Mouse (Mus musculus) hindbrain, embryonic 13.5 days (tissue): ENCODE measurements around the gene Nek8. TPM values are rescaled to one million over a fixed set of nuclear protein-coding genes. Genes with fewer than 3 reads are reported as not detected.

Experiments used
- ATAC-seq: fragments of 200-750 bp; cut with Nextera tagmentation; 2 replicates; pipeline ENCODE4 v1.8.0; 2017; ENCODE audit warnings: moderate TSS enrichment; ENCODE audit not compliant: low FRiP score
- H3K27ac ChIP-seq: fragments of 300-500 bp; sonication (generic); 2 replicates; pipeline ENCODE4 v1.5.1; 2015; ENCODE audit warnings: inconsistent platforms, mild to moderate bottlenecking, moderate library complexity
- H3K27me3 ChIP-seq: fragments of 300-500 bp; sonication (generic); 2 replicates; pipeline ENCODE4 v1.6.1; 2015; ENCODE audit warnings: mild to moderate bottlenecking, inconsistent platforms
- H3K36me3 ChIP-seq: fragments of 300-500 bp; sonication (generic); 2 replicates; pipeline ENCODE4 v1.6.1; 2015; ENCODE audit warnings: mild to moderate bottlenecking, inconsistent platforms
- H3K4me1 ChIP-seq: fragments of 300-500 bp; sonication (generic); replicated peaks from 2 replicates; pipeline ENCODE4 v1.6.1; 2015; ENCODE audit warnings: inconsistent platforms
- H3K4me2 ChIP-seq: fragments of 300-500 bp; sonication (generic); 2 replicates; pipeline ENCODE4 v1.6.1; 2015; ENCODE audit warnings: inconsistent platforms, mild to moderate bottlenecking, moderate library complexity
- H3K4me3 ChIP-seq: fragments of 300-500 bp; sonication (generic); 2 replicates; pipeline ENCODE4 v1.5.1; 2015; ENCODE audit warnings: mild to moderate bottlenecking, inconsistent platforms
- H3K9ac ChIP-seq: fragments of 300-500 bp; sonication (generic); 2 replicates; pipeline ENCODE4 v1.6.1; 2015; ENCODE audit warnings: mild to moderate bottlenecking, inconsistent platforms
- H3K9me3 ChIP-seq: fragments of 300-500 bp; sonication (generic); 2 replicates; pipeline ENCODE4 v1.6.1; 2016; ENCODE audit warnings: inconsistent platforms
- WGBS: fragments of 180-500 bp; shearing (Covaris S2); methylation state at CpG from one replicate; pipeline ENCODE4 v1.1.7; 2015; 5-methylcytosine and 5-hydroxymethylcytosine counted together
- polyA plus RNA-seq: library from polyadenylated mRNA; unstranded; fragments of >200 nt; fragmentation: Nextera tagmentation; extraction: Ambion mirVana; gene quantifications from 2 replicates; pipeline ENCODE4 v1.2.1, GENCODE M21; 2015

The Nek8 gene
- polyA plus RNA-seq, 1 experiment from 2014 or later: 6.7 TPM

DNA sequence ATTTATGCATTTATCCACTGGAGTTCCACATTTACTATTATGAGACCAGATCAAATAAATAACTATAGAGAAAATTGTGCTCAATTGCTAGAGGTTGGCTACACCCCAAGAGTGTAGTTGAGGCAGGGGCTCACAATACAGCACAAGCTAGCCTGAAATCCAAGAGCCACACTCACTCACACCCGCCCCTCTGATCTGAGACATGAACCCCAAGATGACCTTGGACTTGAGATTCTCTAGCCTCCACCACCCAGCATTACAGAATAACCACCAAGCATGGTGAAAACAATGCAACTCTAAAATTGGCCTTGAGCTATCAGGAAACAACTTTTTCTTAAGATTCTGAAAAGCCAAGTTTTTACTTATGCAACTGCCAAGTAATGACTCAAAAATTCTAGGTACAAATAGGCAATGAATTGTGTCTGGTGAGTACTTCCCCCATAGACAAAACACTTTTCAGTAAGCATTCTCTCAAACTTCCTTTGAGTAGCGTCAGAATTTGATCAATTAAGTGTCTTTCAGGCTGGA is 5.4 kb upstream of the Nek8 start:
- Histone ChIP-seq H3K27ac (no peak overlapping the region), H3K9ac (peak overlapping the region; percentile 93), H3K4me3 (peak overlapping the region; percentile 81), H3K36me3 (peaks cover 32% of the 10 kb centered on the region), H3K9me3 (no peaks in the 10 kb centered on the region), H3K27me3 (peaks cover 3% of the 10 kb centered on the region; the same call in 1 of the 2 replicates), H3K4me2 (peak overlapping the region; percentile 82), H3K4me1 (peaks cover 59% of the 10 kb centered on the region)
- no peak for ATAC-seq
- 57% methylated on average over 2 of the region's 2 CpGs for WGBS

DNA sequence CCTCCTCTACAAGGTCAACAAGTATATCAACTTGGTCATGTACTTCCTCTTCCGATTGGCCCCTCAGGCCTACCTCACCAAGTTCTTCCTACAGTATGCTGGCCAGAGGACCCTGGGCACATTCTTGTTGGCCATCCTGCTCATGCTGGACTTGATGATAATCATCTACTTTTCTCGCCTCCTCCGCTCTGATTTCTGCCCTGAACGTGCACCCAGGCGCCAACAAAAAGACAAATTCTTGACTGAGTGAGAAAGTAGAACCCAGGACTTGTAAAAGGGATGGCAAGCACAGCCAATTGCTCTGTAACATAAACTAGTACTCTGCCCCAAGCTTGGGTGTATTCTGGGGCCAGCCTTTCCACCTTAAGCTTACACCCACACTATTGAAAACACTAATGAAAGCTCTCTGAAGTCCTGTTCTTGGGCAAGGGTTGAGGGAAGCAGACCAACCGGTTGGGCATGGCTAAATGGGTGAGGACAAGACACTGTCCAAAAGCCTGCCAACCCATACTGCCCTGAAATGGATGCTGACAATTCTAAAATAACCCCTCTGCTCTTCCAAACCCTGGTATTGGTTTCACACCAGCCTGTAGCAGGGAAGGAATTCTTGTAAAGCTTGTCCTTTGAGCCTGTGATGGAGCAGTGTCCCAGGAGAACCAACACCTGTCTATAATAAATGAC is 3.7 kb upstream of the Nek8 start:
- Histone ChIP-seq H3K4me1 (peaks cover 69% of the 10 kb centered on the region), H3K4me2 (no peak overlapping the region), H3K4me3 (0 out of 2 replicates have a peak overlapping the region, but pooled peaks have one; percentile 9), H3K9ac (no peak overlapping the region; the same call in 1 of the 2 replicates), H3K9me3 (no peaks in the 10 kb centered on the region), H3K27me3 (peaks cover 3% of the 10 kb centered on the region; the same call in 1 of the 2 replicates), H3K36me3 (peaks cover 32% of the 10 kb centered on the region), H3K27ac (no peak overlapping the region)
- 80% methylated on average over 6 of the region's 6 CpGs for WGBS
- ATAC-seq: no peak

DNA sequence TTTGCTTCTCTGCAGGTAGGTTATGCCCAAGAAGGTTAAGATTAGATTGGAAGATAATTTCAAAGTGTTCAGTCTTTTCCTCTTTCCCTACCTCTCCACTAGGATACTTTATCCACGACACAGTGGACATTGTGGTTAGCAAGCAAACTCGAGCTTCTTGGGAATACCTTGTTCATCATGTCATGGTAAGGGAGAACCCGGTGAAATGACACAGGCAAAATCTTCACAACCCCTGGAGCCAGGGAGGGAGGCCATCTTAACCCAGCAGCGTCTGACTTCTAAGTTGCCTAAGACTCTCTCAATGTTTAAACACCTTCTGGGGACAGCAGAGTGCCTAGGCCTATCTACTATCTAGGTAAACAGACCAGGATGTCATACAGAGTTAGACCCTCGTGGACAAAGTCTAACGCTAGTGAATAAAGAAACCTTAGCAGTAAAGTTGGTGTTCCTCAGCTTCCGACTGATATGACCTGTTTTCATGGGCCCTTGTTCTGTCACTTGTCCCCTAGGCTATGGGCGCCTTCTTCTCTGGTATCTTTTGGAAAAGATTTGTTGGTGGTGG is 3.0 kb upstream of the Nek8 start:
- Histone ChIP-seq H3K4me3 (peak overlapping the region; percentile 55), H3K4me1 (peaks cover 69% of the 10 kb centered on the region), H3K9me3 (no peaks in the 10 kb centered on the region), H3K36me3 (peaks cover 32% of the 10 kb centered on the region), H3K27me3 (peaks cover 3% of the 10 kb centered on the region; the same call in 1 of the 2 replicates), H3K4me2 (peak overlapping the region; percentile 71), H3K9ac (peak overlapping the region; percentile 78; the same call in 1 of the 2 replicates), H3K27ac (peak overlapping the region; percentile 87; the same call in 1 of the 2 replicates)
- 35% methylated on average over 8 of the region's 8 CpGs for WGBS
- no peak for ATAC-seq

DNA sequence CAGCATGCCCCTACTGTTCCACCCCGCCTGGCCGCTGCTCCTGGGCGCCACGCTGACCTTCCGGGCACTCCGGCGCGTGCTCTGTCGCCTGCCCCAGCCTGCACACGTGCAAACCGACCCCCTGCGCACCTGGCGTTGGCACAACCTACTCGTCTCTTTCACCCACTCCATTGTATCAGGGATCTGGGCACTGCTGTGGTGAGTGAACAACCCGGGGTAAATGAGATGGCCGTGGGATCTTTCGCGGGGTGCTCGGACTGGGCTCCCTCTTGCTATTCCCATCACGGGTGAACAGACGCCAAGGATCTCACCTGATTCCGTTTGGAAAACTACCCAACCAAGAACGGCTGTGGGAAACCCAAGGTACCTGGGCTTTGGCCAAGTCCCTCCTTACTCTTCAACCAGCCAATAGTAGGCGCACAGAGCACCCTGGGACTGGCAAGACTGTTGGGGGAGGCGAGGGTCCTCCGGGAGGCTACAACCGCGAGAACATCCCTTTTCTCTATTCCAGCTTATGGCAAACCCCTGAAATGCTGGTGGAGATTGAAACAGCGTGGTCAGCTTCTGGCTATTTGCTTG is 2.5 kb upstream of the Nek8 start:
- Histone ChIP-seq H3K9ac (peak overlapping the region; percentile 78), H3K9me3 (no peaks in the 10 kb centered on the region), H3K36me3 (peaks cover 32% of the 10 kb centered on the region), H3K27me3 (peaks cover 3% of the 10 kb centered on the region; the same call in 1 of the 2 replicates), H3K27ac (peak overlapping the region; percentile 87), H3K4me2 (peak overlapping the region; percentile 71), H3K4me1 (peaks cover 67% of the 10 kb centered on the region), H3K4me3 (peak overlapping the region; percentile 55)
- WGBS: 2% methylated on average over 29 of the region's 29 CpGs
- ATAC-seq: no peak

DNA sequence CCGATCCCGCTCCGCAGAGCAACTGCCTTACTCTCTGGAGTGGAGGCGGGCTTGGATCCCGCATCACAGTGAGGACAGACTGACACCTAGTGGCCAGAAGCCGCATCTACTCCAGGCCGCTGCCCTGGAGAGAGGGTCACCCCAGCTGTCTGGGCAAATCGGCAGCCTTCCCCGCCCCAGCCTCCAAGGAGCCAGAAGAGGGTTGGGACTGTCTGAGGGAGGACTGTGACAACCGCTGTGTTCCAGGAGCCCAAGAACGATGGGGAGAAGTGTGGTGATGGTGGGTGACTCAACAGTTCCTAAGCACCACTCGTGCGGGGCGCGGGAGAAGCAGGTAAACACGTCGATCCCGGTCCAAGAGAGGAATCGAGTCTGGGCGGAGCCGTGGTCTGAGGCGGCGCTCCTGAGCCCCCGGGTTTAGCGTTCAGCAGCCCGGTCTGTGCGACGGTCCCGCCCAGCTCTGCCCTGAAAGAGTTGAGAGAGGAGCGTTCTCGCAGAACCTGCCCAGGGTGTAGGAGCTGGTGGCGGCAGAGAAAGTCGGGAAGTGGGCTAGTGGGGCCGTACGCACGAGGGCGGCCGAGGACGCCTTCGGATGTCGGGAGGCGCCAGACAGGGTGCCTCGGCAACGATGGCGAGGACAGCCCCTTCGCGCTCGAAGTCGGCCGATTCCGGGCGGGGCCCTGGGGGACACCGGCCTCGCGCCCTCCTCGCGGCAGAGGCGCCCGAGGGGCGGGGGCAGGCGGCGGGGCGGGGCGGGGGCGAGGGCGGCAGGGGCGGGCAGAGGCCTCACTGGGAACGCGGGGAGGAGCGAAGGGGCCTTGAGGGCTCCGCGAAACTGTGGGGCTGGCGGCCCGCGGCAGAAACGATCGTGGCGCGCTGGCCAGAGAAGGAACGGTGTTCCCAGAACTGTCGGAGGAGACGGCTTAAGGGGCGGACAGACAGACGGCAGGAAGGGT is 1.7 kb upstream of the Nek8 start:
- H3K4me1 ChIP-seq: peaks cover 64% of the 10 kb centered on the region
- peak; percentile 87 for ATAC-seq
- peak overlapping the region; percentile 71 for H3K4me2 ChIP-seq
- WGBS: under 1% methylated on average over 68 of the region's 84 CpGs
- peak overlapping the region; percentile 87 for H3K27ac ChIP-seq
- H3K9ac ChIP-seq: peak overlapping the region; percentile 78
- H3K36me3 ChIP-seq: peaks cover 32% of the 10 kb centered on the region
- peak overlapping the region; percentile 55 for H3K4me3 ChIP-seq
- H3K27me3 ChIP-seq: peaks cover 3% of the 10 kb centered on the region; the same call in 1 of the 2 replicates
- H3K9me3 ChIP-seq: no peaks in the 10 kb centered on the region

DNA sequence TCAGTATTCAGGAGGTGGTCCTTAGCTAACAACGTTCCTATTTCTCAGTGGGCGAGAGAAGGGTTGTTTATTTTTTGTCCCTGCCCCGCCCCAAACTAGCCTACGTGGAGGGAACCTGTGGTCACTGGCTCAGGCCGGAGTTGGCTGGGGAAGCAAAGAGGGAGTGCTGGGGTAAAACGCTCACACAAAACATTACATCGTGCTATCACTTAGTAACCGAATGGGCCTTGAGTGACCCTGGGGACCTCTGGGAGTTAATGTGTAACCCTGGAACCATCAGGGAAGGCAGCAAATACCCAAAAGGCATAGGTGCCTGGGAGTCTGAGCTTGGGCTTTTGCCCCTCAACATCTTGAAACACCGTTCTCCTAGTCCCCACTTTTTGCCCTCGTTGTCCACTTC is 962 bp upstream of the Nek8 start:
- Histone ChIP-seq H3K4me2 (peak overlapping the region; percentile 71), H3K9me3 (no peaks in the 10 kb centered on the region), H3K36me3 (peaks cover 32% of the 10 kb centered on the region), H3K27ac (peak overlapping the region; percentile 87; the same call in 1 of the 2 replicates), H3K9ac (peak overlapping the region; percentile 78; the same call in 1 of the 2 replicates), H3K4me1 (peaks cover 63% of the 10 kb centered on the region), H3K4me3 (peak overlapping the region; percentile 55), H3K27me3 (peaks cover 3% of the 10 kb centered on the region; the same call in 1 of the 2 replicates)
- WGBS: 2% methylated on average over 10 of the region's 10 CpGs
- ATAC-seq: no peak

DNA sequence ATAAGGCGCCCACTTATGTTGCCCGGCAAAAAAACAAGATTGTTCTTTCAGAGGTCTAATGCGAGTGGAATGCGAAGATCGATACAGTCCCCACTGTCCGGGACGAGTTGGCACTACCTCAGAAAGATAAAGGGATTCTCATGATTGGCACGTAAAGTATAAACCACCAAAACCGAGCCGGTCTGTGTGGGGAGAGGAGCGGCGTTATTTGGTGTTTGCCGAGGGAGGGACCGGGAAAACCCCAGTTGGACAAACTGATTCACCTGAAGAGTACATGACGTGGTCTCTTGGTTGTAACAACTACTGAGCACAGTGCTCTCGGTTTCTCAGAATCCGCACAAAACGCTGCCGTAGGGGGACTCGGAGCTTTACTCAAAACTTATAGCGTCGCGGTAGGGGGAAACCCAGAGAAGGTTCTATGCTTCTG is 443 bp upstream of the Nek8 start:
- peaks cover 29% of the 10 kb centered on the region for H3K36me3 ChIP-seq
- H3K4me2 ChIP-seq: peak overlapping the region; percentile 71
- H3K9me3 ChIP-seq: no peaks in the 10 kb centered on the region
- H3K4me3 ChIP-seq: peak overlapping the region; percentile 55
- H3K27ac ChIP-seq: no peak overlapping the region; the same call in 1 of the 2 replicates
- ATAC-seq: no peak
- H3K4me1 ChIP-seq: peaks cover 58% of the 10 kb centered on the region
- WGBS: under 1% methylated on average over 23 of the region's 23 CpGs
- H3K9ac ChIP-seq: peak overlapping the region; percentile 78; the same call in 1 of the 2 replicates
- peaks cover 3% of the 10 kb centered on the region; the same call in 1 of the 2 replicates for H3K27me3 ChIP-seq

DNA sequence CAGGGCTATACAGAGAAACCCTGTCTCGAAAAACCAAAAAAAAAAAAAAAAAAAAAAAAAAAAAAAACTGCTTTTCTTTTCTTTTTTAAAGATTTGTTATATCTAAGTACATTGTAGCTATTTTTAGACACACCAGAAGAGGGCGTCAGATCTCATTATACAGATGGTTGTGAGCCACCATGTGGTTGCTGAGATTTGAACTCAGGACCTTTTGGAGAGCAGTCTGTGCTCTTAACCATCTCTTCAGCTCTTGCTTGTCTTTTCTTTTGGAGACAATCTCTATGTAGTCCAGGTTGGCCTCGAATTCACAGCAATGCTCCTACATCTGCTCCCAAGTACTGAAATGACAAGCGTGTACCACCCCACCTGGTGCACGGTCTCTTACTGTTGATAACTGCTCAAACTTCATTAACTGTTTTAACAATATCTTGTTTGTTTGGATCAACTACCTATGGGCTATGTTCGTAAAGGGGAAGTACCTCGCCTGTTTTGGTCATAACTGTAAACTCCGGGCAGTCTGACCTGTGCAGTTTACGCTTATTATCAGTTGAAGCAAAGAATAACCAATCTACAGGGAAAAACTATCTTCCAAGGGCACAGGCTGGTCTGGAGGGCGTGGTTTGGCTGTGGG is 589 bp downstream of the Nek8 start:
- Histone ChIP-seq H3K27ac (0 out of 2 replicates have a peak overlapping the region, but pooled peaks have one; percentile 0), H3K36me3 (peaks cover 20% of the 10 kb centered on the region), H3K4me2 (peak overlapping the region; percentile 71), H3K4me1 (peaks cover 48% of the 10 kb centered on the region), H3K4me3 (peak overlapping the region; percentile 55), H3K9me3 (no peaks in the 10 kb centered on the region), H3K9ac (peak overlapping the region; percentile 78; the same call in 1 of the 2 replicates), H3K27me3 (peaks cover 3% of the 10 kb centered on the region; the same call in 1 of the 2 replicates)
- 6% methylated on average over 10 of the region's 10 CpGs for WGBS
- ATAC-seq: no peak

DNA sequence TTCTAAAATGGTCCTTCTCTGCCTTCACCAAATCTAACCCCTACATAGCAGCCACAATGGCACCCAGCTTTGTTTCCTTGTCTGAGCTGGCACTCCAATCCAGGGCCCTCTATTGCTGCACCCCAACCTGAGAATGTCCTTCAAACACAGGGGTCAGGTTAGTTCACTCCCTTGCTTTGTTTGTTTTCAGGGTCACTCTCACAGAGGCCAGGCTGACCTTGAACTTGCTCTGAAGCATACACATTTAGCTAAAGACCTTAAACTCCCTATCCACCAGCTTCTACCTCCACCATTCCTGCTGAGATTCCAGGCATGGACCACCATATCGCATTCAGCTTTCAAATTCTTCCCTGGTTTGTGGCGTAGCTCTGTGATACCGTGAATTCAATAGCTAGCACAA is 2.0 kb downstream of the Nek8 start:
- peaks cover 7% of the 10 kb centered on the region for H3K36me3 ChIP-seq
- 93% methylated on average over 3 of the region's 3 CpGs for WGBS
- ATAC-seq: no peak
- H3K9ac ChIP-seq: no peak overlapping the region
- H3K9me3 ChIP-seq: no peaks in the 10 kb centered on the region
- H3K27ac ChIP-seq: no peak overlapping the region
- H3K27me3 ChIP-seq: no peaks in the 10 kb centered on the region; the same call in 1 of the 2 replicates
- H3K4me1 ChIP-seq: peaks cover 35% of the 10 kb centered on the region
- H3K4me2 ChIP-seq: no peak overlapping the region
- no peak overlapping the region for H3K4me3 ChIP-seq

DNA sequence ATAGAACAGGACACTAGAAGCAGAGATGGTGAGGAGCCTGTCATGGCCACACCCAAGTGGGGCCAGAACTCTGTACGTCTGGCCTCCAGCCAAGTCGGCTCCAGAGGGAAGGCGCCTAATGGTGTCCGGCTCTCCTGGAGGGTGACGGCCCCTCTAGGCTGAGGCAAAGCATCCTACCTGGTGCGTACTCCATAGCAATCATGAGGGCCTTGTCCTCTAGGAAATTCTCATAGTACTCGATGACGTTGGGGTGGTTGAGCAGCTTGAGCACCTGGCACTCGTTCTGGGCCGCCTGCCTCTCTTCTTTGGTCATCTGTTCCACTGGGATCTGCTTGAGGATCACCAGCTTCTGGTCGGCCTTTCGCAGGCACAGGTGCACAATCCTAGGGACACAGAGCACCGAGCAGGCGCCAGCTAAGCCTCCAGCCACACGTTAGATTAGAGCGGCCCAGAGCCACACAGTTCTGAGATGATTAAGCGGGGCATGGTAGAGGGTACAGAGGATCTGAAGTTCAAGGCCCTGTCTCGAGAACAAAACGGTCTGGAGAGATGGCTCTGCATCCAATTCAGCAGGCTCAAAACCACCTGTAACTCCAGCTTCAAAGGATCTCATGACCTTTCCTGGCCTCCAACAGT is 3.6 kb downstream of the Nek8 start:
- ATAC-seq: no peak
- peaks cover 22% of the 10 kb centered on the region for H3K4me1 ChIP-seq
- no peak overlapping the region for H3K4me2 ChIP-seq
- no peaks in the 10 kb centered on the region for H3K9me3 ChIP-seq
- 87% methylated on average over 19 of the region's 19 CpGs for WGBS
- H3K9ac ChIP-seq: peak overlapping the region; percentile 10; the same call in 1 of the 2 replicates
- no peak overlapping the region for H3K4me3 ChIP-seq
- no peaks in the 10 kb centered on the region; the same call in 1 of the 2 replicates for H3K27me3 ChIP-seq
- H3K27ac ChIP-seq: no peak overlapping the region
- H3K36me3 ChIP-seq: 0 out of 2 replicates have a peak, but pooled peaks cover 3% of the 10 kb centered on the region
